Comparison of ENCODE assay signal across 18 mouse cellular contexts in the genomic region with DNA sequence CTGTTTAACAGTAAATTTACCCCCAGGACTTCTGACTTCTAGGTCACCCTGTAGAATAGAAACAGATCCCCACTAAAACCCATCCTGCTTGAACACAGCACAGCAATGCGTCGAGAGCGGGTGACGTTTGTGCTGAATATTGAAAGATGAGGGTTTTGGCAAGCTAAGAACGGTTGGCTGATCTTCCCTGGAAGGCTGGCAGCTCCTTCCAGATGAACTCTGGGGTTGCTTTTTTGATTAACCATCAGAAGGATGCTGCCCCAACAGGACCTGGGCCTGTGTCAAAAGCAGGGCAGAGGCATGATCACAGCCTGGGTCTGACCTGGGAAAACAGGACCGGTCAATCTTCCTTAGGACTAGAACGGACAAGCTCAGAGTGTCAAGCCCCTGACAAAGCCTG. TPM values are rescaled to one million over a fixed set of nuclear protein-coding genes. Genes with fewer than 3 reads are reported as not detected.
"Had no signal": no experiment of that assay in that cellular context is flagged by ENCODE, and none has a peak within 500 bp of the region (broad histone marks: within the 10 kb centered on the region; RNA-seq: fewer than 3 reads in every experiment).

No protein-coding gene starts in this region.

- H3K4me3 ChIP-seq: midbrain, embryonic 10.5 days; midbrain, embryonic 12.5 days; midbrain, embryonic 15.5 days; myocyte; neural tube, embryonic 13.5 days; neural tube, embryonic 15.5 days had no signal

- DNase-seq: lung, adult 18-20 months; lung, embryonic 14.5 days; lung, postnatal 10 days; lung, postnatal 4 days; retina, postnatal 1 day; right cerebral cortex, adult 18-20 months; right cerebral cortex, postnatal 25 days; right cerebral cortex, postnatal 4 days; spleen, adult 18-20 months; thymus, postnatal 14 days; thymus, postnatal 36 days had no signal

- H3K36me3 ChIP-seq: midbrain, embryonic 10.5 days; midbrain, embryonic 12.5 days; midbrain, embryonic 15.5 days; neural tube, embryonic 13.5 days; neural tube, embryonic 15.5 days had no signal

- H3K9me3 ChIP-seq: midbrain, embryonic 10.5 days; midbrain, embryonic 12.5 days; midbrain, embryonic 15.5 days; neural tube, embryonic 13.5 days; neural tube, embryonic 15.5 days had no signal

- H3K27ac ChIP-seq: liver, embryonic 14.5 days; midbrain, embryonic 10.5 days; midbrain, embryonic 12.5 days; midbrain, embryonic 15.5 days; neural tube, embryonic 13.5 days; neural tube, embryonic 15.5 days had no signal

RNA-seq across cellular contexts. Expression of gene Cd247, which starts 53.7 kb away (rescaled TPM):
- polyA plus RNA-seq: myocyte had no signal
